Mouse (Mus musculus) intestine, postnatal 0 days (tissue): ENCODE data around the gene Mymk. TPM values are rescaled to one million over a fixed set of nuclear protein-coding genes. Genes with fewer than 3 reads are reported as not detected.

Experiments used
- ATAC-seq: fragments of 200-750 bp; cut with Nextera tagmentation; 2 replicates; pipeline ENCODE4 v1.8.0; 2017; ENCODE audit warnings: mild to moderate bottlenecking, moderate TSS enrichment, moderate library complexity
- H3K27ac ChIP-seq: fragments of 300-500 bp; sonication (generic); 2 replicates; pipeline ENCODE4 v1.5.1; 2014; ENCODE audit warnings: mild to moderate bottlenecking, low read depth, low read length, moderate library complexity
- H3K27me3 ChIP-seq: fragments of 300-500 bp; sonication (generic); replicated peaks from 2 replicates; pipeline ENCODE4 v1.6.1; 2014; ENCODE audit warnings: low read length, mixed read lengths; ENCODE audit not compliant: control insufficient read depth, insufficient read depth
- H3K36me3 ChIP-seq: fragments of 300-500 bp; sonication (generic); 2 replicates; pipeline ENCODE4 v1.6.1; 2014; ENCODE audit warnings: mild to moderate bottlenecking, moderate library complexity; ENCODE audit not compliant: control insufficient read depth, insufficient read depth
- H3K4me1 ChIP-seq: fragments of 300-500 bp; sonication (generic); replicated peaks from 2 replicates; pipeline ENCODE4 v1.6.1; 2014; ENCODE audit warnings: antibody characterized with exemption, low read length, mixed read lengths; ENCODE audit not compliant: control insufficient read depth, insufficient read depth
- H3K4me2 ChIP-seq: fragments of 300-500 bp; sonication (generic); replicated peaks from 2 replicates; pipeline ENCODE4 v1.6.1; 2014; ENCODE audit warnings: low read depth, mild to moderate bottlenecking, moderate library complexity
- H3K4me3 ChIP-seq: fragments of 300-500 bp; sonication (generic); 2 replicates; pipeline ENCODE4 v1.5.1; 2014; ENCODE audit warnings: low read depth, low read length
- H3K9ac ChIP-seq: fragments of 300-500 bp; sonication (generic); 2 replicates; pipeline ENCODE4 v1.6.1; 2014; ENCODE audit warnings: mild to moderate bottlenecking, low read depth, low read length
- H3K9me3 ChIP-seq: fragments of 300-500 bp; sonication (generic); 2 replicates; pipeline ENCODE4 v1.6.1; 2016; ENCODE audit warnings: mixed run types; ENCODE audit not compliant: control insufficient read depth
- CTCF ChIP-seq: sonication (generic); IDR thresholded peaks from 2 replicates; pipeline ENCODE4 v1.5.1; 2016; ENCODE audit warnings: low read depth, mild to moderate bottlenecking, control low read depth, antibody characterized with exemption, moderate library complexity
- WGBS: fragments of 180-500 bp; shearing (Covaris S2); extraction: QIAGEN DNeasy Blood & Tissue Kit; methylation state at CpG from one replicate; pipeline ENCODE4 v1.1.7; 2014; 5-methylcytosine and 5-hydroxymethylcytosine counted together
- polyA plus RNA-seq: library from polyadenylated mRNA; unstranded; fragments of >200 nt; fragmentation: Nextera tagmentation; extraction: Ambion mirVana; gene quantifications from 2 replicates; pipeline ENCODE4 v1.2.1, GENCODE M21; 2015

Mymk gene
- polyA plus RNA-seq, 1 experiment from 2014 or later = not detected

DNA sequence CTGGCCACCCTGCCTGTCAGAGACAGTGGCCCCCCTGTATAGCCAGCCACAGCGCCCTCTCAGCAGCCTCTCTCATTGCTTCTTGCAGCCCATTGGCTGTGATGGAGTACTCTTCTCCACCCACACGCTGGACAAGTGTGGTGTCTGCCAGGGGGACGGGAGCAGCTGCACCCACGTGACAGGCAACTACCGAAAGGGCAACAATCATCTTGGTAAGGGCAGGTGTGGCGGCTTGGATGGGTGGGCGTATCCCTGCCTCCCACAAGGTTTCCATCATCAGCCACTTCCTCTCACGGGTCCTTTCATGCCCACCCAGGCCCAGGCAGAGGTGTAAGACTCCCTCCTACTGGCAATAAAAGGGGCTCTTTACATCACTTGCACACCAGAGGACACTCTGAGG lies 13.0 kb upstream of the Mymk start:
- H3K9me3 ChIP-seq = no peaks in the 10 kb centered on the region
- H3K36me3 ChIP-seq = no peaks in the 10 kb centered on the region
- no peak overlapping the region for H3K4me2 ChIP-seq
- no peaks in the 10 kb centered on the region for H3K27me3 ChIP-seq
- 37% methylated on average over 8 of the region's 8 CpGs for WGBS
- no peak overlapping the region for H3K27ac ChIP-seq
- no peak overlapping the region for H3K9ac ChIP-seq
- TF ChIP-seq CTCF = no peak
- H3K4me3 ChIP-seq = no peak overlapping the region
- no peaks in the 10 kb centered on the region for H3K4me1 ChIP-seq
- no peak for ATAC-seq

GRCm38 (mm10) chr2:27083761-27084475 lies 11.9 kb upstream of the Mymk start:
- Histone ChIP-seq H3K4me3 (no peak overlapping the region), H3K4me2 (no peak overlapping the region), H3K9ac (no peak overlapping the region), H3K27ac (no peak overlapping the region), H3K9me3 (no peaks in the 10 kb centered on the region), H3K27me3 (no peaks in the 10 kb centered on the region), H3K4me1 (0 out of 2 replicates have a peak, but pooled peaks cover 3% of the 10 kb centered on the region), H3K36me3 (no peaks in the 10 kb centered on the region)
- ATAC-seq = no peak
- TF ChIP-seq CTCF = no peak
- WGBS = 66% methylated on average over 12 of the region's 12 CpGs

DNA sequence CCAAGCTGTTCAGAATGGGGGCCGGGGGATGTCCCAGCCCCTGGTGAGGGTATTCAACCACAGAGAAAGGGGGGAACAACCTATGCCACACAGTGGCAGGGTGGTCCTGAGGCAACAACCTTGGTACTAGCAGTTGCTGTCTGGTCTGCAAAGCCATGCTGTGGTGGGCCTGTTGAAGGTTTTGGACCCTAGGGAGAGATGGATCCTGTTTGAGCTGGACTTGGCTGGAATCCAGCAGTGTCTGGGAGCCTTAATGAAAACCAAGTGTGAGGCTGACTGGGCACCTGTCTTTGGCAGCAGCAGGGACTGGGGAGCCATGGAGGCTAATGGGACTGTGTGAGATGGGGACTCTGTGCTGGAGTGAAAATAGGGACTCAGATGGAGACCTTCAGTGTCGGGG lies 7.7 kb upstream of the Mymk start:
- H3K4me1 ChIP-seq = 0 out of 2 replicates have a peak, but pooled peaks cover 3% of the 10 kb centered on the region
- no peak overlapping the region for H3K27ac ChIP-seq
- no peak for TF ChIP-seq CTCF
- H3K4me2 ChIP-seq = 0 out of 2 replicates have a peak overlapping the region, but pooled peaks have one; percentile 9
- ATAC-seq = no peak
- no peaks in the 10 kb centered on the region for H3K27me3 ChIP-seq
- no peak overlapping the region for H3K4me3 ChIP-seq
- H3K9ac ChIP-seq = no peak overlapping the region
- 83% methylated on average over 2 of the region's 2 CpGs for WGBS
- no peaks in the 10 kb centered on the region for H3K9me3 ChIP-seq
- no peaks in the 10 kb centered on the region for H3K36me3 ChIP-seq

DNA sequence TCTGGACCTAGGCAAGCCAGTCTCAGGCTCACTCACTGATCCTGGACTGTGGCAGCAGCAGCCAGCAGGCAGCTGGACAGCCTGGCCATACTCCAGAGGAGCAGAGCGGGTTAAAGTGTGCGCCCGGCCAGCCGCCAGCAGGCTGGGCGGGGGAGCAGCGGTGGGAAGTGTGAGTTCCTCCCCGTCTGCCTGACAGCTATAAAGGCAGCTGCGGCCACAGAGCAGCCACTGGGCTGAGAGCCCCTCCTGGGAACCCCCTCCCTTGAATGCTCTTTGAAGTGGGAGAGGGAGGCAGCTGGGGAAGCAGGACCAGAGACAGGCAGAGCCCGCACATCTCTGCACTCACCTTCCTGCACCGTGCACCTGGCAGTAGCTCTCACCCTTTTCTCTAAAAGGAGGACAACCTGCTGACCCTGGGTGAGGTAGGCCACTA lies 7.2 kb upstream of the Mymk start, which contains the start of gene Adamtsl2:
Gene Adamtsl2 (plus strand): TSS at position 228 of the 433 bp plus-strand sequence.
- Histone ChIP-seq H3K4me3 (no peak within 1 kb of the TSS), H3K9me3 (no peaks in the 10 kb centered on the region), H3K9ac (no peak within 1 kb of the TSS), H3K4me2 (0 out of 2 replicates have a peak within 1 kb of the TSS, but pooled peaks have one; percentile 9), H3K27me3 (no peaks in the 10 kb centered on the region), H3K4me1 (0 out of 2 replicates have a peak, but pooled peaks cover 3% of the 10 kb centered on the region), H3K36me3 (no peaks in the 10 kb centered on the region), H3K27ac (no peak within 1 kb of the TSS)
- peak; percentile 48; the same call in 1 of the 2 replicates for ATAC-seq
- WGBS = 3% methylated on average over 10 of the region's 10 CpGs
- TF ChIP-seq CTCF = no peak

- no peak overlapping the region for H3K4me3 ChIP-seq
- H3K27ac ChIP-seq = no peak overlapping the region
- no peak for ATAC-seq
- no peaks in the 10 kb centered on the region for H3K9me3 ChIP-seq
- H3K36me3 ChIP-seq = no peaks in the 10 kb centered on the region
- no peaks in the 10 kb centered on the region for H3K27me3 ChIP-seq
- no peak for TF ChIP-seq CTCF
- H3K4me2 ChIP-seq = no peak overlapping the region
- H3K4me1 ChIP-seq = 0 out of 2 replicates have a peak, but pooled peaks cover 3% of the 10 kb centered on the region
- H3K9ac ChIP-seq = no peak overlapping the region
- 54% methylated on average over 2 of the region's 2 CpGs for whole genome bisulfite sequencing
Observed at GRCm38 (mm10) chr2:27078312-27078711, 6.3 kb upstream of the Mymk start.

DNA sequence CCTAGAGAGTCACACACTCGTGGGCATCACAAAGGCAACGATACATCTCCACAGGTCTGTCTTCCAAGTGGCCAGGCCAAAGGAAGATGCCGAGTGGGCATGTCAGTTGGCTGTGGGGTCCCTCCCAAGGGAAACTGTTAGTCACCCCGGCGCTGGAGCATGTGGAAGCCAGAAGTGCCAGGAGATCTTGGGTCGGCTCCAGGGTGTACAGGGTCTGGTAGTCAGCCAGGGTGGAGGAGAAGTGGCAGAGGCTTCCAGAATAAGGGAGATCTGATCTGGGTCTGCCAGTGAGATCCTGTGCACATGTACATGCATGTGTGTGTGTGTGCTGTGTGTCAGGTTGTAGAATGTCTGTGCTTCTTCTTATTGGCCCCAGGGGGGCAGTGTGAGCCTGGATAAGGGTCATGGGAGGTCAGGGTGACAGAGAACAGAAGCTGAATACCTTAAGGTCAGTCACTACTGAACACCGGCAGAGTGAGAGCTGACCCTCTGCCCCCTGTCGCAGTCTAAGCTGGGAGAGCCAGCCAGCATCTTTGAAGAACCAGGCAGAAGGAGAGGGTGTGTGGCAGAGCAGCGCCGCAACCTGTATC lies 5.8 kb upstream of the Mymk start:
- no peak for ATAC-seq
- TF ChIP-seq CTCF = peak; percentile 48
- no peak overlapping the region for H3K4me3 ChIP-seq
- WGBS = 67% methylated on average over 10 of the region's 10 CpGs
- H3K9me3 ChIP-seq = no peaks in the 10 kb centered on the region
- H3K4me1 ChIP-seq = 0 out of 2 replicates have a peak, but pooled peaks cover 3% of the 10 kb centered on the region
- no peak overlapping the region for H3K4me2 ChIP-seq
- no peak overlapping the region for H3K27ac ChIP-seq
- no peak overlapping the region for H3K9ac ChIP-seq
- H3K27me3 ChIP-seq = no peaks in the 10 kb centered on the region
- H3K36me3 ChIP-seq = no peaks in the 10 kb centered on the region
